12 mouse cellular contexts compared by ENCODE assay signal in genomic region chr2:4389330-4389729, GRCm38 (mm10).
DNase-seq lines count a peak whose midpoint lies in the region; ATAC-seq and TF ChIP-seq lines count a peak whose summit lies in the region.
"Had no signal": no experiment of that assay in that cellular context is flagged by ENCODE, and none has a peak within 500 bp of the region (broad histone marks: within the 10 kb centered on the region; RNA-seq: fewer than 3 reads in every experiment).

No protein-coding gene starts in this region.

- no peak for TF ChIP-seq POLR2A in CH12.LX (IDR thresholded peaks at IDR 0.05; ENCODE audit: low read depth, low read length)

- no peaks in the 10 kb centered on the region for H3K79me2 ChIP-seq in CH12.LX (replicated peaks; ENCODE audit: control insufficient read depth, extremely low read depth, insufficient read depth, poor library complexity, severe bottlenecking)

- no peak overlapping the region for H3K9ac ChIP-seq in hindbrain, embryonic 11.5 days (ENCODE audit: low read depth, low read length)
- no peak overlapping the region for H3K9ac ChIP-seq in CH12.LX (ENCODE audit: insufficient read depth, low read depth)
- H3K9ac ChIP-seq in heart, embryonic 13.5 days = peak overlapping the region; percentile 72
- H3K9ac ChIP-seq in liver, embryonic 13.5 days = no peak overlapping the region
- H3K9ac ChIP-seq: midbrain, embryonic 12.5 days had no signal

- no peak for TF ChIP-seq CTCF in CH12.LX (conservative IDR thresholded peaks at IDR 0.05 in 1 of 2, IDR thresholded peaks at IDR 0.05 in 1 of 2; ENCODE audit: low read depth in 2 of 2, low read length in 2 of 2)

- DNase-seq in hindbrain, embryonic 10.5 days (ENCODE audit: low spot score) = no peak
- no peak for DNase-seq in hindbrain, embryonic 11.5 days (ENCODE audit: low spot score)
- no peak for DNase-seq in CH12.LX (ENCODE audit: extremely low read depth)
- DNase-seq in liver, embryonic 13.5 days = no peak
- no peak for DNase-seq in left cerebral cortex, adult 18-20 months (ENCODE audit: low spot score in 2 of 2)
- no peak for DNase-seq in cerebellum, adult 9-10 months
- DNase-seq in kidney, postnatal 10 days = no peak
- DNase-seq: adrenal gland, postnatal 14 days; cerebellum, postnatal 14 days; thymus, postnatal 36 days had no signal

- peaks cover 36% of the 10 kb centered on the region for H3K4me1 ChIP-seq in hindbrain, embryonic 10.5 days (replicated peaks)
- peaks cover 2% of the 10 kb centered on the region for H3K4me1 ChIP-seq in hindbrain, embryonic 11.5 days (replicated peaks; ENCODE audit: control insufficient read depth, insufficient read depth, low read length)
- H3K4me1 ChIP-seq in CH12.LX (ENCODE audit: control insufficient read depth in 1 of 2, insufficient read depth in 2 of 2) = peaks cover 0 to 7% of the 10 kb centered on the region in 2 experiments; a peak in 2 of 4 replicates
- peaks cover 37% of the 10 kb centered on the region for H3K4me1 ChIP-seq in heart, embryonic 13.5 days
- no peaks in the 10 kb centered on the region for H3K4me1 ChIP-seq in liver, embryonic 13.5 days (replicated peaks)

- H3K27me3 ChIP-seq in hindbrain, embryonic 10.5 days (ENCODE audit: insufficient read depth, poor library complexity, severe bottlenecking) = no peaks in the 10 kb centered on the region
- no peaks in the 10 kb centered on the region for H3K27me3 ChIP-seq in hindbrain, embryonic 11.5 days (ENCODE audit: control insufficient read depth, insufficient read depth, low read length)
- H3K27me3 ChIP-seq in CH12.LX (replicated peaks) = no peaks in the 10 kb centered on the region
- no peaks in the 10 kb centered on the region for H3K27me3 ChIP-seq in heart, embryonic 13.5 days (replicated peaks)
- H3K27me3 ChIP-seq in liver, embryonic 13.5 days = no peaks in the 10 kb centered on the region
- H3K27me3 ChIP-seq: midbrain, embryonic 12.5 days had no signal

- no peak for TF ChIP-seq RAD21 in CH12.LX (IDR thresholded peaks at IDR 0.05; ENCODE audit: low read depth, low read length)

- no peaks in the 10 kb centered on the region for H3K36me3 ChIP-seq in hindbrain, embryonic 10.5 days
- no peaks in the 10 kb centered on the region for H3K36me3 ChIP-seq in hindbrain, embryonic 11.5 days (ENCODE audit: control insufficient read depth, insufficient read depth, low read length)
- no peaks in the 10 kb centered on the region for H3K36me3 ChIP-seq in CH12.LX (replicated peaks in 1 of 2; ENCODE audit: control insufficient read depth in 1 of 2, insufficient read depth in 1 of 2, low read length in 1 of 2)
- H3K36me3 ChIP-seq in heart, embryonic 13.5 days = no peaks in the 10 kb centered on the region
- H3K36me3 ChIP-seq in liver, embryonic 13.5 days = no peaks in the 10 kb centered on the region
- H3K36me3 ChIP-seq: midbrain, embryonic 12.5 days had no signal

- no peak overlapping the region for H3K4me3 ChIP-seq in hindbrain, embryonic 10.5 days
- no peak overlapping the region for H3K4me3 ChIP-seq in hindbrain, embryonic 11.5 days (ENCODE audit: low read depth, low read length)
- H3K4me3 ChIP-seq in CH12.LX (replicated peaks in 1 of 3; ENCODE audit: low read depth in 2 of 3, low read length in 2 of 3, poor library complexity in 1 of 3) = peak overlapping the region in 1 of 3 experiments; percentile 8
- H3K4me3 ChIP-seq in heart, embryonic 13.5 days = peak overlapping the region; percentile 45
- H3K4me3 ChIP-seq in liver, embryonic 13.5 days (replicated peaks) = no peak overlapping the region
- H3K4me3 ChIP-seq: midbrain, embryonic 12.5 days had no signal

- in situ Hi-C loops in CH12.LX (cut with MboI; ENCODE audit: low pct_ligation_motif_present, low pct_unique_long_range_greater_than_20kb, low sequenced_read_pairs) = no loop called here

- H3K27ac ChIP-seq in hindbrain, embryonic 10.5 days = peak overlapping the region; percentile 45; the same call in 1 of the 2 replicates
- H3K27ac ChIP-seq in hindbrain, embryonic 11.5 days (ENCODE audit: low read depth, low read length) = no peak overlapping the region
- H3K27ac ChIP-seq in CH12.LX (ENCODE audit: insufficient read depth, low read depth) = no peak overlapping the region
- peak overlapping the region; percentile 17; the same call in 1 of the 2 replicates for H3K27ac ChIP-seq in heart, embryonic 13.5 days (replicated peaks)
- H3K27ac ChIP-seq in liver, embryonic 13.5 days = no peak overlapping the region
- H3K27ac ChIP-seq: midbrain, embryonic 12.5 days had no signal

- no peak overlapping the region for H3K4me2 ChIP-seq in hindbrain, embryonic 11.5 days (replicated peaks; ENCODE audit: low read depth, low read length)
- H3K4me2 ChIP-seq in CH12.LX (ENCODE audit: insufficient read depth, low read depth, poor library complexity, severe bottlenecking) = peak overlapping the region; percentile 58
- peak overlapping the region; percentile 65 for H3K4me2 ChIP-seq in heart, embryonic 13.5 days
- peak overlapping the region; percentile 35 for H3K4me2 ChIP-seq in liver, embryonic 13.5 days
- H3K4me2 ChIP-seq: midbrain, embryonic 12.5 days had no signal

- no peak for ATAC-seq in hindbrain, embryonic 11.5 days (ENCODE audit: low FRiP score)
- no peak for ATAC-seq in heart, embryonic 13.5 days (ENCODE audit: extremely low read depth, insufficient number of reproducible peaks, low FRiP score, low TSS enrichment)
- no peak for ATAC-seq in liver, embryonic 13.5 days (ENCODE audit: low read depth)

- dilution Hi-C loops in CH12.LX (cut with MboI; ENCODE audit: extremely low pct_ligation_motif_present, extremely low pct_unique_long_range_greater_than_20kb, low sequenced_read_pairs) = no loop called here

- no peak for TF ChIP-seq EP300 in CH12.LX (IDR thresholded peaks at IDR 0.05; ENCODE audit: low read length)

- 21% methylated on average over 6 of the region's 6 CpGs for WGBS in hindbrain, embryonic 10.5 days
- WGBS in hindbrain, embryonic 11.5 days = 26% methylated on average over 6 of the region's 6 CpGs
- 30% methylated on average over 6 of the region's 6 CpGs for WGBS in heart, embryonic 13.5 days
- WGBS in liver, embryonic 13.5 days (ENCODE audit: insufficient replicate concordance) = 19% methylated on average over 6 of the region's 6 CpGs

- H3K9me3 ChIP-seq in hindbrain, embryonic 10.5 days = peaks cover 5% of the 10 kb centered on the region
- no peaks in the 10 kb centered on the region for H3K9me3 ChIP-seq in hindbrain, embryonic 11.5 days (ENCODE audit: control insufficient read depth, low read length)
- H3K9me3 ChIP-seq in CH12.LX (replicated peaks; ENCODE audit: low read length) = peaks cover 2% of the 10 kb centered on the region
- peaks cover 4% of the 10 kb centered on the region; the same call in 1 of the 2 replicates for H3K9me3 ChIP-seq in heart, embryonic 13.5 days
- H3K9me3 ChIP-seq in liver, embryonic 13.5 days (replicated peaks) = no peaks in the 10 kb centered on the region

TF ChIP-seq in CH12.LX, 34 proteins besides CTCF, POLR2A, EP300 and RAD21:
- TF ChIP-seq E2F4 (IDR thresholded peaks at IDR 0.05; ENCODE audit: insufficient replicate concordance, low read depth, low read length) = no peak
- no peak for TF ChIP-seq HCFC1 (IDR thresholded peaks at IDR 0.05; ENCODE audit: low read depth, low read length)
- TF ChIP-seq JUN (IDR thresholded peaks at IDR 0.05; ENCODE audit: insufficient read depth, low read depth, low read length) = no peak
- no peak for TF ChIP-seq IRF4 (IDR thresholded peaks at IDR 0.05; ENCODE audit: low read depth, low read length)
- TF ChIP-seq ZC3H11A (IDR thresholded peaks at IDR 0.05; ENCODE audit: low read depth, low read length) = no peak
- TF ChIP-seq MEF2A (IDR thresholded peaks at IDR 0.05; ENCODE audit: borderline replicate concordance, low read depth, low read length) = no peak
- TF ChIP-seq ETS1 (conservative IDR thresholded peaks at IDR 0.05; ENCODE audit: low read depth, low read length) = no peak
TF ChIP-seq in CH12.LX: peak in this region for 0.

Comparison
In these comparisons a context has a peak if more than half of its experiments do, and no peak if none do; other contexts are left out.
1. H3K27ac ChIP-seq: peak in hindbrain, embryonic 10.5 days (single experiment) and heart, embryonic 13.5 days (single experiment); none in hindbrain, embryonic 11.5 days (single experiment), CH12.LX (single experiment) and liver, embryonic 13.5 days (single experiment).